Mouse (Mus musculus): ENCODE results near the gene Ncln. TPM values are rescaled to one million over a fixed set of nuclear protein-coding genes. Genes with fewer than 3 reads are reported as not detected.
A peak's percentile ranks its signal among the peaks of the same experiment; 100 is the strongest.

Ncln gene
- total and polyA plus RNA-seq, 2 experiments from 2014 or later, result 58.1 to 83.0 TPM

DNA sequence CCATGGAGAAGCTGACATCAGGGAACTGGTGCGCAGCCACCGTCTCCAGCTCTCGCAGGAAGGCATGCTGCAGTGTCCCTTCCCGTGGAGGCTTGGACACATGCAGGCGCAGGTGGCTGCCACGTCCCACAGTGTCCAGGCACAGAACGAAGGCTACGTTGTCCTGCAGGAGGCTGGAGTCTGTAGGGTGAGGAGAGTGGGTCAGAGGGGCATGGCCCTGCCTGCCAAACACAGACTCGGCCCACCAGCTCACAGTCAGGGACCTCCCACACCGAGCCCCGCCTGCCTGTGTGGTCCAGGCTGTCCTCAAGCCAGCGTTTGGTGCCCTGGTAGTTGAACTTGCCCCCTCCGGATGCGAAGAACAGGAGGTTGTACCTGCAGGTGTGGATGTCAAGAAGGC, 6.3 kb downstream of the Ncln start:
- no peak for TF ChIP-seq CTCF (IDR thresholded peaks at IDR 0.05)
- peaks cover 4% of the 10 kb centered on the region; the same call in 1 of the 2 replicates for H3K4me1 ChIP-seq (ENCODE audit: insufficient read depth, low read length)
- H3K4me2 ChIP-seq (ENCODE audit: low read depth, low read length, poor library complexity, severe bottlenecking), result no peak overlapping the region
- H3K27ac ChIP-seq (ENCODE audit: low read depth, low read length), result no peak overlapping the region
- peaks cover 63% of the 10 kb centered on the region for H3K36me3 ChIP-seq (ENCODE audit: insufficient read depth, low read length)
- 85% methylated on average over 14 of the region's 14 CpGs for WGBS
- no peak overlapping the region for H3K4me3 ChIP-seq (ENCODE audit: low read depth, low read length)
- no peaks in the 10 kb centered on the region for H3K27me3 ChIP-seq (ENCODE audit: insufficient read depth, low read length)
- ATAC-seq (ENCODE audit: low FRiP score), result no peak
- H3K9ac ChIP-seq (replicated peaks; ENCODE audit: low read length, poor library complexity, severe bottlenecking), result no peak overlapping the region
- DNase-seq (ENCODE audit: low spot score), result no peak
- H3K9me3 ChIP-seq (ENCODE audit: low read length), result no peaks in the 10 kb centered on the region

DNA sequence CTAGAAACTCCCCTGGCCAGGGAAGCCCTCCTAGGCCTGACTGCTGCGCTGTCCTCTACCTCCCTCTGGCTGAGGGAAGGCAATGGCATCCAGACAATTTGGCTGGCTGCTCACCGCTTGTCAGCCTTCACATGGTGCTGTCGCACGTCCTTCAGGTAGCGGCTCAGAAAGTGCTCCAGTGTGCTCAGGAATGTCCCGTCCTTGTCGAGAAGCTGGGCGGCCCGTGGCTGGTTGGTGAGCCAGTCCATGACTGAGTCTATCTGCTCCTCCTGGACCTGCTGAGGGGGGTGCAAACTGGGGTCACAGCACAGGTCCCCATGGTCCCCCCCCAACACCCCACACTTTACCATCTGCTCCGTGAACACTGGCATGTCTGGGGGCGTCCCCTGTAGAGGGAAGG, 8.1 kb downstream of the Ncln start:
- H3K27ac ChIP-seq (ENCODE audit: low read depth, low read length), result no peak overlapping the region
- ATAC-seq (ENCODE audit: low FRiP score) (no peak), DNase-seq (ENCODE audit: low spot score) (no peak)
- no peak for TF ChIP-seq CTCF (IDR thresholded peaks at IDR 0.05)
- H3K4me3 ChIP-seq (ENCODE audit: low read depth, low read length), result no peak overlapping the region
- H3K9me3 ChIP-seq (ENCODE audit: low read length), result no peaks in the 10 kb centered on the region
- peaks cover 63% of the 10 kb centered on the region for H3K36me3 ChIP-seq (ENCODE audit: insufficient read depth, low read length)
- no peaks in the 10 kb centered on the region for H3K27me3 ChIP-seq (ENCODE audit: insufficient read depth, low read length)
- H3K9ac ChIP-seq (replicated peaks; ENCODE audit: low read length, poor library complexity, severe bottlenecking), result no peak overlapping the region
- 92% methylated on average over 11 of the region's 11 CpGs for WGBS
- no peak overlapping the region for H3K4me2 ChIP-seq (ENCODE audit: low read depth, low read length, poor library complexity, severe bottlenecking)
- H3K4me1 ChIP-seq (ENCODE audit: insufficient read depth, low read length), result peaks cover 11% of the 10 kb centered on the region; the same call in 1 of the 2 replicates

DNA sequence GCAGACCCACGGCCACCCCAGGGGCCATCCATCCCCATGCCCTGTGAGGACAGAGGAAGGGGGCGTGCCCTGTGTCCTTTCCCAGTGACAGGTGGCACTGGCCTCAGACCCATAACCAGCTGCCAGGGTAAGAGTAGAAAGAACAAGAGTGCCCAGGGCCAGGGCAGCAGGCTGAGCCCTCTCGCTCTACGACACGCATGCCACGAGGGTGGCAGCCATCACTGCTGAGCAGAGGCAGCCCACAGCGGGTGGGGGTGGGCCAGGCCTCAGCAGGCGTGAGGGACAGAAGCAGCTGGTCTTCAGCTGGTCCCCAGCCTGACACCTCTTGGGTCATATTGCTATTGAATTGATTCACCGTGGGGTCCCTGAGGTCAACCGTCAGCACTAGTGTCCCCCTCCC, 9.7 kb downstream of the Ncln start:
- H3K9ac ChIP-seq (replicated peaks; ENCODE audit: low read length, poor library complexity, severe bottlenecking), result no peak overlapping the region
- ATAC-seq (ENCODE audit: low FRiP score) (no peak), DNase-seq (ENCODE audit: low spot score) (no peak)
- no peak overlapping the region for H3K4me3 ChIP-seq (ENCODE audit: low read depth, low read length)
- no peak overlapping the region for H3K4me2 ChIP-seq (ENCODE audit: low read depth, low read length, poor library complexity, severe bottlenecking)
- H3K36me3 ChIP-seq (ENCODE audit: insufficient read depth, low read length), result peaks cover 49% of the 10 kb centered on the region
- H3K4me1 ChIP-seq (ENCODE audit: insufficient read depth, low read length), result peaks cover 15% of the 10 kb centered on the region
- H3K27me3 ChIP-seq (ENCODE audit: insufficient read depth, low read length), result no peaks in the 10 kb centered on the region
- H3K9me3 ChIP-seq (ENCODE audit: low read length), result no peaks in the 10 kb centered on the region
- H3K27ac ChIP-seq (ENCODE audit: low read depth, low read length), result no peak overlapping the region
- 89% methylated on average over 10 of the region's 10 CpGs for WGBS
- TF ChIP-seq CTCF (IDR thresholded peaks at IDR 0.05), result no peak

DNA sequence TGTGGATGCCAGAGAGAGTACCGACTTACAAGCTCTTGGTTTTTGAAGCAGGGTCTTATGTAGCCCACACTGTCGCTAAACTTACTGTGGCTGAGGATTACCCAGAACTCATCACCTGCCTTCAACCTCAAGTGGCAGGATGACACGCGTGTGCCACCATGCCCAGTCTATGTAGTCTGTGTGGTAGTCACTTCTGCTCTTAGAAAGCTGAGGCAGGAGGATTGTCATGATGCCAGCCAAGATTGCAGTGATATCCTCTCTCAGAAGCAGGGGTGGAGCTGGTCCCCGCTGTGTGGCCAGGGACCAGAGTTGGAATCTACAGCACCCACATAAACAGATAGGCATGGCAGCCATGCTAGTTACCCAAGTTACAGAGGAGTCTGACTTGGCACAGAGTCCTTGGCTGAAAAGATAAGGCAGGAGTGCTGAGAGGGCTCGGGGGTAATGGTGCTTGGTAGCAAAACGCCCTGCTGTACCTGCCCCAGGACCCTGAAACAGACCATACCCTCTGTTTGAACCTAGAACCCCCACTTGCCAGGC, 10.6 kb downstream of the Ncln start:
- H3K27me3 ChIP-seq (ENCODE audit: insufficient read depth, low read length), result no peaks in the 10 kb centered on the region
- WGBS, result 76% methylated on average over 7 of the region's 7 CpGs
- peak overlapping the region; percentile 57; the same call in 1 of the 2 replicates for H3K27ac ChIP-seq (ENCODE audit: low read depth, low read length)
- ATAC-seq (ENCODE audit: low FRiP score) (no peak), DNase-seq (ENCODE audit: low spot score) (no peak)
- no peak overlapping the region for H3K9ac ChIP-seq (replicated peaks; ENCODE audit: low read length, poor library complexity, severe bottlenecking)
- H3K4me3 ChIP-seq (ENCODE audit: low read depth, low read length), result no peak overlapping the region
- H3K9me3 ChIP-seq (ENCODE audit: low read length), result no peaks in the 10 kb centered on the region
- peaks cover 15% of the 10 kb centered on the region for H3K4me1 ChIP-seq (ENCODE audit: insufficient read depth, low read length)
- TF ChIP-seq CTCF (IDR thresholded peaks at IDR 0.05), result no peak
- no peak overlapping the region for H3K4me2 ChIP-seq (ENCODE audit: low read depth, low read length, poor library complexity, severe bottlenecking)
- peaks cover 40% of the 10 kb centered on the region for H3K36me3 ChIP-seq (ENCODE audit: insufficient read depth, low read length)

DNA sequence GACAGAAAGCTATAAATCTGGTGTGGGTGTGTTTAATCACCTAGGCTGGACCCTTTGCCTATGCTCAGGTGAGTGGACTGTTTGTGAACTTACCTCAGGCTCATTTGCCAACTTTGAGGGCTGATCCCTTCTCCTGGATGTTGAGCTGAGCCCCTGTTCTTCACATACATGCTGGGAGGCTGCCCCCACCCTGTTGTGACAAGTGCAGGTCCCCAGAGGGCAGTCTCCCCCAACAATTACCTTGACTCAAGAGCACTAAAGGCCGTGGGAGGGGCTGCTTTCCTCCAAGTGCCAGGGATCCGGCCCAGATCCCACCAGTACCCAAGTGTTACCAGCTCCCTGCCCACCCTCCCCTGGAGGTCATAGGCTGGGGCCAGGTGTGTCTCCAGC, 11.1 kb downstream of the Ncln start:
- H3K36me3 ChIP-seq (ENCODE audit: insufficient read depth, low read length), result peaks cover 35% of the 10 kb centered on the region
- H3K9me3 ChIP-seq (ENCODE audit: low read length), result no peaks in the 10 kb centered on the region
- H3K27me3 ChIP-seq (ENCODE audit: insufficient read depth, low read length), result no peaks in the 10 kb centered on the region
- H3K9ac ChIP-seq (replicated peaks; ENCODE audit: low read length, poor library complexity, severe bottlenecking), result no peak overlapping the region
- H3K4me1 ChIP-seq (ENCODE audit: insufficient read depth, low read length), result peaks cover 20% of the 10 kb centered on the region
- H3K4me2 ChIP-seq (ENCODE audit: low read depth, low read length, poor library complexity, severe bottlenecking), result no peak overlapping the region
- peak overlapping the region; percentile 69 for H3K27ac ChIP-seq (ENCODE audit: low read depth, low read length)
- WGBS, result 30% methylated on average over 2 of the region's 2 CpGs
- no peak overlapping the region for H3K4me3 ChIP-seq (ENCODE audit: low read depth, low read length)
- TF ChIP-seq CTCF (IDR thresholded peaks at IDR 0.05), result peak; percentile 27; the same call in 1 of the 2 replicates
- no peak for ATAC-seq (ENCODE audit: low FRiP score)
- peak; percentile 21 for DNase-seq (ENCODE audit: low spot score)

DNA sequence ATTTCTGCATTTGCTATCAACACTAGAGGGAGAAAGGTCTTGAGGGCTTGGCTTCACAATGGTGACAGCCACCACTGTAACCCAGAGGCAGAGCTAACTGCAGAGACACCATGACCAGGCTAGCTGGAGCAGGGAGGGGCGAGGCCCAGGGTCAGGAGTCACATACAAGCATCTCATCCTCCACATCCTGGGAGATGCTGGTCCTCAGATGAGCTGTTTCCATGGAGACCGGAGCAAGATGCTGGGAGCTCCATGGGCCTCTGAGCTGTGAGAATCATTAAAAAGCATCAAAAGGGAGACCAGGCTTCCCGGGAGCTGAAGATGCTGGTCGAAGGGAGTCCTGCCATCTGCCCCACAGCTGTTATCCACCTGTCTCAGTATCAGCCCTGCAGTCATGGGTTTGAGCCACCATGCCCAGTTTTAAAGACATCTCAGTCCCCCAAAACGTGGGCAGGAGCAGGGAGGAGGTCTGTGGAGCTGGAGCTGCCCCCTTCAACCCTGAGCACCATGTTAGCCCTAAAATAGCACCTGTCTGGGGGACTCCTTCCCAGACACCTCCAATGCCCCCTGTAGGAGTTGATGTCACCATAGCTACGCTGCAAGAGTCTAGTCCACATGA, 11.6 kb downstream of the Ncln start:
- Histone ChIP-seq H3K4me3 (ENCODE audit: low read depth, low read length) (no peak overlapping the region), H3K4me2 (ENCODE audit: low read depth, low read length, poor library complexity, severe bottlenecking) (no peak overlapping the region), H3K4me1 (ENCODE audit: insufficient read depth, low read length) (peaks cover 24% of the 10 kb centered on the region), H3K36me3 (ENCODE audit: insufficient read depth, low read length) (peaks cover 30% of the 10 kb centered on the region), H3K27me3 (ENCODE audit: insufficient read depth, low read length) (no peaks in the 10 kb centered on the region), H3K9me3 (ENCODE audit: low read length) (no peaks in the 10 kb centered on the region), H3K9ac (replicated peaks; ENCODE audit: low read length, poor library complexity, severe bottlenecking) (peak overlapping the region; percentile 46; the same call in 1 of the 2 replicates), H3K27ac (ENCODE audit: low read depth, low read length) (peak overlapping the region; percentile 69)
- 41% methylated on average over 6 of the region's 6 CpGs for WGBS
- 0 out of 2 replicates have a peak, but pooled peaks have one; percentile 4 for ATAC-seq (ENCODE audit: low FRiP score)
- no peak for TF ChIP-seq CTCF (IDR thresholded peaks at IDR 0.05)
- DNase-seq (ENCODE audit: low spot score), result peak; percentile 50
